Mouse (Mus musculus): Measurements from ENCODE around the gene Olfr653. TPM values are rescaled to one million over a fixed set of nuclear protein-coding genes. Genes with fewer than 3 reads are reported as not detected.

Olfr653 gene
- not detected for total RNA-seq (2023)

DNA sequence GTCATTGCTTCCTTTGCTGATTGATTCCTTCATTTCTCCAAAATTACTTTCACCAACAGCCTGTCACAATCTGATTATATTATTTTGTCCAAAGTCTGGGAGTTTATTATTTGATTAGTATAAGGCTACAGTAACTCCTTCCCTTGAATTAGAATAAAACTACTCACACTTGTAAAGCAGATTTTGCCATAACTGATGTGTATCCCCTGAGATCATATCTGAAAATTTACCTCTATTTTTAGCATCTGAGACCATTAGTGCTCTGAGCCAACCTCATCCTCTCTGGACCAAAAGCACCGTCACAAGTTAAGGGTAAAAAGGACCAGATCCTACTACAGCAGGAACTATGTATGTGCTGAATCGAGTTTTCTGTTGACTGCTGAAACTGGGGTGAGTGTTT lies at the start of gene Olfr653:
Gene Olfr653, plus strand, starts transcription at position 301 of the 400 bp plus-strand sequence.

DNA sequence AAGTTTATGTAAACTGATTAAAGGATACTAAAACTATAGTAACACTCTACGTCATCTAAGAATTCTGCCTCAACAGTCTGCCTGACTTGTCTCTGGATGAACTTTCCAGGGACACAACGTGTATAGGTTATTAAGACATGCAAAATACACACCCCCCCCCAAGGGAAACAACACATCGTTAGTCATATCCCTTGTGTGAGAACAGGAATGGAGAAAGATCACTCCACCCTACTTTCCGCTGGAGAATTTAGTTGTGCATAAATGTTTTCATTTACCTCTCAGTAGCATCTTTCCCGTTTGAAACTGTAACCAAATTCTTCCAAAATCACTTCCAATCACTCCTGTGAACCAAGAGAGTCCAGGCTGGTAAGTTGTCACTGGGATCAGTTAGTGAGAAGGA lies 27.3 kb upstream of the Olfr653 start, which contains the start of gene Olfr651:
Gene Olfr651, plus strand, starts transcription at position 301 of the 400 bp plus-strand sequence.

DNA sequence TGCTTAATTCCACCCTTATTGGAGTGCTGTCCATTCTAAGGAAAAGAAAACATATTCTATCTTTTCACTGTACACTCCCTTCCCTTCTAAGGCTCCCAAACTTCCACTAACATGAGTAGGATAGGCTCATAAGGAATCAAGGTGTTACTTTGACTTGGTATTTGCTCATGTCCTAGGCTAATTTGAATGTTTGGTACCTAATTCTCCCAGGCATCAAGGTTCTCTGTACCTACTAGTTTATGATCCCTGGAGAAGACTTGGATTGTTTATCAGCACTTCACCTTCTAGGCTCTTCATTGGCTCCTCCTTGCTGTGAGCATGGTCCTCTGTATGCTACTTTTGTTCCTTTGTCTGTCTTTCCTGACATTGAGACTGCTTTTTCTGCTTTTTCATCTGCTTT lies 16.5 kb upstream of the Olfr653 start, which contains the start of gene Olfr652:
Gene Olfr652, plus strand, starts transcription at position 301 of the 400 bp plus-strand sequence.

DNA sequence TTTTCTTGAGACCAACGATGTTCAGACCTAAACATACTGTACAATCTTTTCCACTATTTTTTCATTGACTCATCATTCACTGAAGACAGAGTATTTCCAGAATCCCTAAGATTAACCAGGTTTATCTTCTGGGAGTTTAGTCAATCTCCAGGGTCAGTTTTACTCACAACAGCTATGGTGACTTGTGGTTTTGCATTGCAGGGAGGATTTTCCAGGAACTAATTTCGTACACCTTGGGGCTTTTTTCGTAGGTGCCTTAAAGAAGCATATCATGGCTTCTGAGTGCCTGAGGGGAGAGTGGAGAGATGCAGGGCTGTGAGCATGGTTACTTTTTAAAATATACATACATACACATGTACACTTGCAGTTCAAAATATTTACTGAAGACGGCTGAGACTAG lies 9.6 kb downstream of the Olfr653 start, which contains the start of gene Olfr654:
Gene Olfr654, plus strand, starts transcription at position 301 of the 400 bp plus-strand sequence.

DNA sequence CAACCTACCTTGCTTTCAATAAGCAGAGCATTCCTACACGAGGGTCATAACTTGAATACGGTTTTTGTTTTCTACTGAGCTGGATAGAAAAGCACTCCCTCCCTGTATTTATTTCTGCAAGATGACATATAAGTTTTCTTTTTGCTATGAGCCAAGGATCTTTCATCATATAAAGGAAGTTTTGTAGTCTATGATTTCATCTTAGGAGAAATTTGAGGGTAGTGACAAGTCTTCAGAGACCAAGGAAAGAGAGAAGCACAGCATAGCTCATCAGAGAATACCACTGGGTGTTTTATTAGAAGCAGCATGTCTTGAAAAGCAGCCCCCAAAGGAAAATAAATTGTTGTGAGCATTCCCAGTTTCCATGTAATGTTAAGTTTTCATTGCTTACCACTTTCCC lies 24.6 kb downstream of the Olfr653 start, which contains the start of gene Olfr655:
Gene Olfr655, minus strand, starts transcription at position 101 of the 400 bp plus-strand sequence.

DNA sequence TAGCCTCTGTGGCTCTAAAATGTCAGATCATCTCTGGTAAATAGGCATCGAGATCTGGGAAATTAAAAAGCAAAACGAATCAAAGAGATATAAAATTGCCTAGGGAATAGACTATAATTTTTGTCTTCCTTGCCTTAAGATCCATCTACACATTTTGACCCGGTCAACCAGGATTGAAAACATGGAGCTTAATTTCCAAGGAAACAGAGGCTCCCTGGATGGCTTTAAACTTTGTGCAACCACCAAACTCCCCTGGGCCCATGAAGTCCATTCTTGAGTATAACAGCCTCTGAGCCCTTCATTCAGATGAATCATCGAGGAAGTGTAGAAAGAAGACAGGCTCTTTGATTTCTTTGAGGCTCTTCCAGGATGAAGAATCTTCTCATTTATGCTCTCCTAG lies 36.5 kb downstream of the Olfr653 start, which contains the start of gene Olfr656:
Gene Olfr656, plus strand, starts transcription at position 301 of the 400 bp plus-strand sequence.

DNA sequence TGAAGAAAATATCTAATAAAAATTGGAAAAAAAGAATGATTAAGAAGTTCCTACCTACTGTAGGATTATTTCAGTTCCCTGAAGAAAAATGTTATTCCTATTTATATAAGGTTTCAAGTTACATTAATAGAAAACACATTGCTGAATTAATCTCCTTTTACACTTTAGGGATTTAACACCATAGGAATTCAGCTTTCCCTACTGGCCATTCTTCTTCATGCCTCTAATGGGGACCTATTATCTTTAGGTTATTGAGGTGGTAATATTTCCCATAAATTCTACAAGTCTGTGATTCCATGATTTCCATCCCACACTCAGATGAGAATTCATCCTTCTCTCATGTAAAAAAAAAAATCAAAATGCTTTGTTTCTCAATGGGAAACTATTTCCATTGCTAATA lies 47.4 kb downstream of the Olfr653 start, which contains the start of gene Olfr657:
Gene Olfr657, plus strand, starts transcription at position 301 of the 400 bp plus-strand sequence.

Other genes with a start within 250 kb of the Olfr653 start
- gene Trim34b, start 247.8 kb upstream of the Olfr653 start, total RNA-seq (2023): under 1 TPM; 0.68 to 0.79 TPM
- 10 to 100 TPM; 26.0 to 29.6 TPM for gene Trim12c, start 224.0 kb upstream of the Olfr653 start, total RNA-seq (2023)
- 10 to 100 TPM; 50.6 to 69.0 TPM for gene Trim30b, start 207.4 kb upstream of the Olfr653 start, total RNA-seq (2023)
- under 1 TPM; 0.33 to 0.86 TPM for gene Trim30c, start 176.5 kb upstream of the Olfr653 start, total RNA-seq (2023)
- gene Trim30a, start 112.1 kb upstream of the Olfr653 start, total RNA-seq (2023): 10 to 100 TPM; 40.5 to 56.3 TPM
- gene Trim30d, start 69.5 kb upstream of the Olfr653 start, total RNA-seq (2023): 10 to 100 TPM in 1 of 2 experiments, 1 to 10 TPM in 1; 8.4 to 13.4 TPM
- gene Olfr651, start 27.2 kb upstream of the Olfr653 start, total RNA-seq (2023): not detected
- not detected for gene Olfr652, start 16.4 kb upstream of the Olfr653 start, total RNA-seq (2023)
- gene Olfr654, start 9.7 kb downstream of the Olfr653 start, total RNA-seq (2023): not detected
- not detected for gene Olfr655, start 24.5 kb downstream of the Olfr653 start, total RNA-seq (2023)
- not detected for gene Olfr656, start 36.6 kb downstream of the Olfr653 start, total RNA-seq (2023)
- gene Olfr657, start 47.5 kb downstream of the Olfr653 start, total RNA-seq (2023): not detected
- not detected for gene Olfr658, start 70.0 kb downstream of the Olfr653 start, total RNA-seq (2023)
- not detected for gene Olfr659, start 89.4 kb downstream of the Olfr653 start, total RNA-seq (2023)
- gene Olfr661, start 109.2 kb downstream of the Olfr653 start, total RNA-seq (2023): not detected
- gene Usp17le, start 200.2 kb downstream of the Olfr653 start, total RNA-seq (2023): not detected